Mouse (Mus musculus) adrenal gland (tissue): ENCODE measurements around the gene Tuba1b.
"Not testable (repeated sequence)": the region's sequence is repeated elsewhere in the genome, so short reads cannot be mapped to it uniquely, and the experiment has no call there.

Experiments used
- intact Hi-C: fragments of 180-260 bp; cut with DNase I; formaldehyde crosslinking; loops from one replicate; pipeline ENCODE4 v1.15.1; 2025

The Tuba1b gene

GRCm38 (mm10) chr15:98954425-98955253, 20.3 kb upstream of the Tuba1b start:
- intact Hi-C loops = loop anchor here (5.0 kb wide), 1 partner anchor 33 kb away; no protein-coding TSS in a partner anchor

- intact Hi-C loops = loop anchor here (5.0 kb wide), 1 partner anchor 34 kb away; no protein-coding TSS in a partner anchor
Measured at GRCm38 (mm10) chr15:98953401-98954356, 19.3 kb upstream of the Tuba1b start, which contains the start of the genes Gm49450 and Tuba1a. Gm49450 (minus strand) TSS chr15:98953551. Tuba1a (minus strand) TSS chr15:98953703.

GRCm38 (mm10) chr15:98952751-98953400, 18.5 kb upstream of the Tuba1b start:
- intact Hi-C loops = loop anchor here (5.0 kb wide), 1 partner anchor 34 kb away; no protein-coding TSS in a partner anchor

GRCm38 (mm10) chr15:98952063-98952455, 17.7 kb upstream of the Tuba1b start:
- intact Hi-C loops = loop anchor here (5.0 kb wide), 1 partner anchor 35 kb away; no protein-coding TSS in a partner anchor

- intact Hi-C loops = loop anchor here (5.0 kb wide), 1 partner anchor 36 kb away; no protein-coding TSS in a partner anchor
Measured at GRCm38 (mm10) chr15:98951122-98952062, 17.0 kb upstream of the Tuba1b start.

- intact Hi-C loops = no loop called here
Measured at GRCm38 (mm10) chr15:98949607-98949892, 15.2 kb upstream of the Tuba1b start.

- intact Hi-C loops = no loop called here
Measured at GRCm38 (mm10) chr15:98948857-98949606, 14.7 kb upstream of the Tuba1b start.

GRCm38 (mm10) chr15:98948382-98948781, 14.0 kb upstream of the Tuba1b start:
- intact Hi-C loops = no loop called here

GRCm38 (mm10) chr15:98947884-98948283, 13.5 kb upstream of the Tuba1b start:
- intact Hi-C loops = no loop called here

GRCm38 (mm10) chr15:98943133-98943532, 8.8 kb upstream of the Tuba1b start:
- intact Hi-C loops = no loop called here

GRCm38 (mm10) chr15:98942081-98942480, 7.7 kb upstream of the Tuba1b start:
- intact Hi-C loops = no loop called here

- intact Hi-C loops = no loop called here
Measured at GRCm38 (mm10) chr15:98941539-98941938, 7.2 kb upstream of the Tuba1b start.

GRCm38 (mm10) chr15:98940816-98941215, 6.5 kb upstream of the Tuba1b start:
- intact Hi-C loops = no loop called here

GRCm38 (mm10) chr15:98933833-98934216, 540 bp downstream of the Tuba1b start:
- intact Hi-C loops = no loop called here

- intact Hi-C loops = not testable (repeated sequence)
Measured at GRCm38 (mm10) chr15:98933004-98933671, 1.2 kb downstream of the Tuba1b start.

GRCm38 (mm10) chr15:98930998-98931397, 3.4 kb downstream of the Tuba1b start:
- intact Hi-C loops = no loop called here

- intact Hi-C loops = no loop called here
Measured at GRCm38 (mm10) chr15:98930017-98930734, 4.2 kb downstream of the Tuba1b start.
